Mouse (Mus musculus) heart, embryonic 16.5 days (tissue): ENCODE measurements around the gene Ctss. TPM values are rescaled to one million over a fixed set of nuclear protein-coding genes. Genes with fewer than 3 reads are reported as not detected.
A peak's percentile ranks its signal among the peaks of the same experiment; 100 is the strongest.

Experiments used
- ATAC-seq: fragments of 200-750 bp; cut with Nextera tagmentation; replicated peaks from 2 replicates; pipeline ENCODE4 v1.8.0; 2017; ENCODE audit warnings: moderate number of reproducible peaks; ENCODE audit not compliant: insufficient read depth, low FRiP score; ENCODE audit errors: extremely low read depth
- H3K27ac ChIP-seq: fragments of 300-500 bp; sonication (generic); 2 replicates; pipeline ENCODE4 v1.5.1; 2014; ENCODE audit warnings: mild to moderate bottlenecking, low read length, control low read depth, moderate library complexity
- H3K27me3 ChIP-seq: fragments of 300-500 bp; sonication (generic); 2 replicates; pipeline ENCODE4 v1.6.1; 2014; ENCODE audit warnings: low read length, mixed read lengths; ENCODE audit not compliant: control insufficient read depth, insufficient read depth
- H3K36me3 ChIP-seq: fragments of 300-500 bp; sonication (generic); 2 replicates; pipeline ENCODE4 v1.6.1; 2014; ENCODE audit not compliant: control insufficient read depth, insufficient read depth
- H3K4me1 ChIP-seq: fragments of 300-500 bp; sonication (generic); 2 replicates; pipeline ENCODE4 v1.6.1; 2014; ENCODE audit warnings: low read length, mixed read lengths; ENCODE audit not compliant: control insufficient read depth, insufficient read depth
- H3K4me2 ChIP-seq: fragments of 300-500 bp; sonication (generic); 2 replicates; pipeline ENCODE4 v1.6.1; 2014; ENCODE audit warnings: low read depth, mild to moderate bottlenecking, control low read depth, low read length
- H3K4me3 ChIP-seq: fragments of 300-500 bp; sonication (generic); 2 replicates; pipeline ENCODE4 v1.5.1; 2014; ENCODE audit warnings: mild to moderate bottlenecking, control low read depth, low read length
- H3K9ac ChIP-seq: fragments of 300-500 bp; sonication (generic); 2 replicates; pipeline ENCODE4 v1.6.1; 2014; ENCODE audit warnings: low read length, control low read depth
- H3K9me3 ChIP-seq: fragments of 300-500 bp; sonication (generic); replicated peaks from 2 replicates; pipeline ENCODE4 v1.6.1; 2016; ENCODE audit warnings: low read length; ENCODE audit not compliant: control insufficient read depth
- WGBS: fragments of 180-500 bp; shearing (Covaris S2); extraction: QIAGEN DNeasy Blood & Tissue Kit; methylation state at CpG from one replicate; pipeline ENCODE4 v1.1.7; 2014; 5-methylcytosine and 5-hydroxymethylcytosine counted together
- polyA plus RNA-seq: library from polyadenylated mRNA; unstranded; fragments of >200 nt; fragmentation: Nextera tagmentation; extraction: Ambion mirVana; gene quantifications from 2 replicates; pipeline ENCODE4 v1.2.1, GENCODE M21; 2015

Gene Ctss
- 18.8 and 22.8 TPM in 2 replicates for polyA plus RNA-seq

DNA sequence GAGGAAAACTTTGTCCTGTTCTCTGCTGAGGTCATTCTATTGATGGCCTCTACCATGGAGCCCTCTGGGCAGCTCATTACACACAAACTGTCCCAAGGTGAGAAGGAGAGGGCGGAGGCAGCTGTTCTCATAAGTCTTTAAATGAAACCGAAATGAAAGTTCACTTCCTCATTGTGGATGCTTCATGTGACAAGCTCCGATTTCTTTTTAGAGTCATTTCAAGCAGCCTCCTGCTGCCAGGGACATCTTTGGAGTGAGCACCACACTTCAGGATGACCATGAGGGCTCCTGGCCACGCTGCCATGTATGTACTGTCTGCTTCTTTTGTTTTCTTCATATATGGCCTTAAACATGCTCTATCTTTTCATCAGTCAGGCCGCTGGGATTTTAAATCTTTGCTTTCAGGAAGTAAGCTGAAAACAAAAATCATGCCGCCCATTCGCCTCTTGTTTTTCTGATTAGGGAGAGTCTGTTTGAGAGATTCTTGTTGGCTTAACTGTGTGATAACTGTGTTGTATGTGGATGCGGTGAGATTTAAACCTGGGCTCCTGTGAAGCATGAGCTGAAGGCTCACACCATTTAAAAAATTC lies at the start of gene Ctss:
Gene Ctss (plus strand): TSS at position 165 of the 590 bp plus-strand sequence.
- H3K36me3 ChIP-seq = no peaks in the 10 kb centered on the region
- WGBS = 81% methylated on average over 8 of the region's 8 CpGs
- no peak within 1 kb of the TSS for H3K9ac ChIP-seq
- H3K9me3 ChIP-seq = no peaks in the 10 kb centered on the region
- no peak for ATAC-seq
- no peaks in the 10 kb centered on the region for H3K27me3 ChIP-seq
- peaks cover 4% of the 10 kb centered on the region for H3K4me1 ChIP-seq
- H3K27ac ChIP-seq = no peak within 1 kb of the TSS
- H3K4me3 ChIP-seq = no peak within 1 kb of the TSS
- H3K4me2 ChIP-seq = no peak within 1 kb of the TSS

DNA sequence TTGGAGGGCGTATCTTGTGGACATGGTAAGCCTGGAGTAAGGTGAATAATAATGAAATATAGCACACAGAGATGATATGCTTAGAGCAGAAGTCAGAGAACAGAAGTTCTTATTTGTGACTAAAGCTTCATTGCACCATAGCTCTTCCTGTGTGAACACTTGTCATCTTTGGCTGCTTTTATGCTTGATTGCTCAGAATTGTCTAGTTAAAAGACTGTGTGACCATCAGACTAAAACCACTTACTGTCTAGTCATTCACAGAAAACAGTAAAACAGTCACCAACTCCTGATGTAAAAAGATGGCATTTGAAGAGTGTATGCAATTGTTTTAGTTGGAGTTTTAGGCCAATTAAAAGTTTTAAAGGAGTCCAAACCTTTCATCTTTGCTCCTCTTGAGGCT lies 47.6 kb upstream of the Ctss start:
- 100% methylated on average over 1 of the region's 1 CpGs for WGBS
- no peak overlapping the region for H3K9ac ChIP-seq
- no peak overlapping the region for H3K4me2 ChIP-seq
- H3K27ac ChIP-seq = no peak overlapping the region
- ATAC-seq = no peak
- no peaks in the 10 kb centered on the region for H3K9me3 ChIP-seq
- H3K36me3 ChIP-seq = peaks cover 27% of the 10 kb centered on the region
- no peaks in the 10 kb centered on the region for H3K4me1 ChIP-seq
- H3K27me3 ChIP-seq = no peaks in the 10 kb centered on the region
- no peak overlapping the region for H3K4me3 ChIP-seq

DNA sequence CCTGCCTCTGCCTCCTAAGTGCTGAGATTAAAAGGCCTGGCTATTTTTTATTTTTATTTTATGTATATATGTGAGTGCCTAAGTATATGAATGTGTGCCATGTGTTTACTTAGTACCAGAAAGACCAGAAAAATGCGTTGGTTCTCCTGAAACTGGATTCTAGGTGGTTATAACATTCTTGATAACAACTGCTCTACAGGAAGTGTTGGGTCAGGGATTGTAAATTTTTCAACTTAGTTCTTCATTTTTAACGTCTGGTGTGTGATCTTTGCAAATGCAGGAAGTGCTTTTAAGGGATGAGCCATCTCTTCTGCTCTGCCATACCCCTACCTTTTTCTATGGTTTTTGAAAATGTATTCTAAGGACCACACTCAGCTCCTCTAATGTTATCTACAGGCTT lies 40.2 kb upstream of the Ctss start:
- 72% methylated on average over 2 of the region's 2 CpGs for WGBS
- Histone ChIP-seq H3K4me1 (no peaks in the 10 kb centered on the region), H3K9me3 (no peaks in the 10 kb centered on the region), H3K27ac (no peak overlapping the region), H3K36me3 (peaks cover 41% of the 10 kb centered on the region), H3K4me3 (no peak overlapping the region), H3K4me2 (no peak overlapping the region), H3K9ac (no peak overlapping the region), H3K27me3 (no peaks in the 10 kb centered on the region)
- no peak for ATAC-seq

DNA sequence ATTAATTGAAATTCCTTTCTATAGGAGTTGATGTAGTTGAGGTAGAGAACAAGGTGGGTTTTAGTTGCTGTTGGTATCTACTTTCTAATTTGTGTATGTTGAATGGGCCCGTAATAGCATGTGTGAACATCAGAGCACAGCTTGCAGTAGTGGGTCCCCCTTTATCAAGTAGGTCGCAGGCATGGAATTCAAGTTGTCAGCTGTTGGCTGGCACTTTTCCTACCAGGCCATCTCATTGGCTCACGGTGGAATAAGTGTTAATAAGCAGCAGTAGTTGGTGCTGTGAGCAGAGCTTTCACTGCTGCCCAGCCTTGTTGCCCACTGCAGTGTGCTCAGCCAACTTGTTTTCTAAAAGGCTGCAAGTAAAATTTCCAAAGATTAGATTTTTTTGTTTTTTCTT lies 37.9 kb upstream of the Ctss start:
- H3K27ac ChIP-seq = no peak overlapping the region
- H3K36me3 ChIP-seq = peaks cover 40% of the 10 kb centered on the region
- ATAC-seq = no peak
- WGBS = 56% methylated on average over 3 of the region's 3 CpGs
- no peaks in the 10 kb centered on the region for H3K9me3 ChIP-seq
- H3K27me3 ChIP-seq = no peaks in the 10 kb centered on the region
- no peaks in the 10 kb centered on the region for H3K4me1 ChIP-seq
- no peak overlapping the region for H3K9ac ChIP-seq
- no peak overlapping the region for H3K4me2 ChIP-seq
- H3K4me3 ChIP-seq = no peak overlapping the region

DNA sequence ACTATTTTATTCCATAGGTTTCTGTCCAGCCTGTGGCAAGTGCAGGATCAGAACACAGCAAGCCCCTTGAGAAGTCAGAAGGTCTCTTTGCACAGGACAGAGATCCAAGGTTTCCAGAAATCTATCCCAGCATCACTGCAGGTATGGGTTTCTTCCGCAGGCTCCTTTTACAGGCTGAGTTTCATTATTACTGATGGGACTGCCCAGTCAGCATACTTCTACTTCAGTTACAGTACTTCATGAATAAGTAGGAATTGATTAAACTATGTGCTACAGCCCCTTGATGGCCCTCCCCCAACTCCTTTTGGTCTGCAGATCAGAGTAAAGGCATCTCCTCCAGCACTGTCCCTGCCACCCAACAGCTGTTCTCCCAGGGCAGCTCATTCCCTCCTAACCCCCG lies 36.3 kb upstream of the Ctss start:
- H3K9me3 ChIP-seq = no peaks in the 10 kb centered on the region
- no peak overlapping the region for H3K9ac ChIP-seq
- peaks cover 51% of the 10 kb centered on the region for H3K36me3 ChIP-seq
- H3K27ac ChIP-seq = no peak overlapping the region
- no peaks in the 10 kb centered on the region for H3K27me3 ChIP-seq
- 94% methylated on average over 2 of the region's 2 CpGs for WGBS
- no peaks in the 10 kb centered on the region for H3K4me1 ChIP-seq
- ATAC-seq = no peak
- H3K4me2 ChIP-seq = no peak overlapping the region
- no peak overlapping the region for H3K4me3 ChIP-seq

DNA sequence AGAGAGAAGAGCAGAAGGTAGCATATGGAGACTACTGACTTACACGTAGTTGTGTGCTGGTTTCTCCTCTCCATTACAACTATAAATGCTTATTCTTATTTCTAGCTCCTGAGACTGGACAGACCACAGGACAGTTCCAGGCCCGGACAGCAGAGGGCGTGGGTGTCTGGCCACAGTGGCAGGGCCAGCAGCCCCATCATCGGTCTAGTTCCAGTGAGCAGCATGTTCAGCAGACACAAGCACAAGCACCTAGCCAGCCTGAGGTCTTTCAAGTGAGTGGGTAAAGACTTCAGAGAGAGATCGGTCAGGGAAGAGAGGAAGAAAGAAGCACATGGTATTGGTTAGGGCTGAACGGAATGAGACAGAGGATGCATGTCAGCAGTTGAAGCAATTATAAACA lies 32.2 kb upstream of the Ctss start:
- H3K4me1 ChIP-seq = peaks cover 6% of the 10 kb centered on the region
- 62% methylated on average over 6 of the region's 6 CpGs for WGBS
- no peaks in the 10 kb centered on the region for H3K9me3 ChIP-seq
- H3K27me3 ChIP-seq = no peaks in the 10 kb centered on the region
- H3K27ac ChIP-seq = no peak overlapping the region
- no peak overlapping the region for H3K4me3 ChIP-seq
- no peak overlapping the region for H3K9ac ChIP-seq
- H3K4me2 ChIP-seq = no peak overlapping the region
- H3K36me3 ChIP-seq = peaks cover 42% of the 10 kb centered on the region
- ATAC-seq = no peak

DNA sequence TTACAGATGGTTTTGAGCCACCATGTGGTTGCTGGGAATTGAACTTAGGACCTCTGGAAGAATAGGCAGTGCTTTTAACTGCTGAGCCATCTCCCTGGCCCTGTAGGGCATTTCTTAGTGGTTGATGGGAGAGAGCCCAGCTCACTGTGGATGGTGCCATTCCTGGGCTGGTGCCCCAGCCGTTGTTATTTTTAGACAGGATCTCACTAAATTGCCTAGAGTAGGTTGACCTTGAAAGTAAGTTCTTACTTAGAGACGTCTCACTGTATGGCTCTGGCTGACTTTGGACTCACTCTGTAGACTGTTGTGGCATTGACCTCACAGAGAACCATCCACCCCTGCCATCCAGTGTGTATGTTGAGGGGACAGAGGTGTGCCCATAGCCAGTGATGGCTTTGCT lies 28.4 kb upstream of the Ctss start:
- peak overlapping the region; percentile 75 for H3K27ac ChIP-seq

DNA sequence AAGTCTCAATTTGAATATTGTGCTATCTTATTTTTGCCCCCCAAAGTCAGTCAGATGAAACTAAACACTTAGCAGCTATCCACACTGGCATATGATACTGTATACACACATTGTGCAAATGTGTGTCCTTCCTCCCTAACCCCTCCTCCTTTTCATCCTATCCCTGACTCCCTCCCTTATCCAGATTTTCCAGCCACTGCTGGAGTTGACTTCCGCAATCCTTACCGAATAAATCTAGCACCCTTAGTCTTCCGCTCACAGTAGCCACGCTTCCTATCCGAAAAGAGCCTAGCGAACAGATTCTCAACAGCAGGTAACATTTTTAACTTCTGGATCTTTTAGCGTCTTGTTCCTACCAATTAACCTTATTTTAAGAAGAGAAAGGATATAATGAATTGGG lies 27.6 kb upstream of the Ctss start, which contains the start of gene Ctsk:
Gene Ctsk (plus strand): TSS at position 233 of the 400 bp plus-strand sequence.
- H3K27ac ChIP-seq = peak within 1 kb of the TSS; percentile 75
- H3K4me3 ChIP-seq = peak within 1 kb of the TSS; percentile 38
- no peaks in the 10 kb centered on the region for H3K9me3 ChIP-seq
- no peaks in the 10 kb centered on the region for H3K27me3 ChIP-seq
- peaks cover 6% of the 10 kb centered on the region for H3K4me1 ChIP-seq
- ATAC-seq = peak; percentile 68
- H3K4me2 ChIP-seq = peak within 1 kb of the TSS; percentile 41
- H3K9ac ChIP-seq = no peak within 1 kb of the TSS
- 58% methylated on average over 7 of the region's 7 CpGs for WGBS
- H3K36me3 ChIP-seq = peaks cover 21% of the 10 kb centered on the region

More for the DNA sequence above, 28.4 kb upstream of the Ctss start:
- Histone ChIP-seq H3K27me3 (no peaks in the 10 kb centered on the region), H3K4me1 (peaks cover 6% of the 10 kb centered on the region), H3K4me3 (no peak overlapping the region), H3K4me2 (no peak overlapping the region), H3K9ac (no peak overlapping the region), H3K9me3 (no peaks in the 10 kb centered on the region), H3K36me3 (peaks cover 26% of the 10 kb centered on the region)
- 43% methylated on average over 2 of the region's 2 CpGs for WGBS
- ATAC-seq = peak; percentile 74; the same call in 1 of the 2 replicates

DNA sequence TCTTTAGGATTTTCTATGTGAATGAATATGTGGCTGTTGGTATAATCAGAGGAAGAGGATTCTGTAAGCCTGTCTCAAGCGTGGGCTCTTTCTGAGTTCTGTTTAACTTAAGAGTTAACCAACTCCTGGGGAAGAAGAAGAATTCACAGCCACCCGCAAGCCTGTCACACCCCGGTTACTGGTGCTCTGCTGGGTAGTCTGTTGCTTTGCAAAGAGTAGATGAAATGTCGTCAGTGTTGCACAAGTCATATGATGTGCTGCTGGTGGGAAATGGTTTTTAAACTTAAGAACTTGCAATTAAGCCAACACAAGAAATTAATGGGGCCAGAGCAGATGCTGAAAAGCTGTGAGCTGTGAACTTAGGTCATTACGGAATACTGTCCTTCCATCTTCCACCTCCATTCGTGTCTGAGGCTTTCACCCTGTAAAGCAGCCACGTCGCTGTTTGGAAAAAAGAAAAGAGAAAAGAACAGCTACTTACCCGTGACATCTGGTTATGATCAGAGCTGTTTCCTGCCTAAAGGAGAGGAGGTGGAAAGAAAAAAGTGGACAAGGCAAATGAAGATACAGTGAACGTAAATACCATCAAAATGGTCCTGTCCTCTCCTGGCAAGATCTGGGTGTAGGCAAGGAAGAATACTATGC lies 27.0 kb upstream of the Ctss start:
- H3K4me1 ChIP-seq = peaks cover 6% of the 10 kb centered on the region
- H3K27ac ChIP-seq = peak overlapping the region; percentile 65; the same call in 1 of the 2 replicates
- H3K27me3 ChIP-seq = no peaks in the 10 kb centered on the region
- no peaks in the 10 kb centered on the region for H3K9me3 ChIP-seq
- 48% methylated on average over 10 of the region's 10 CpGs for WGBS
- peak overlapping the region; percentile 38 for H3K4me3 ChIP-seq
- no peak for ATAC-seq
- peaks cover 16% of the 10 kb centered on the region for H3K36me3 ChIP-seq
- H3K9ac ChIP-seq = no peak overlapping the region
- peak overlapping the region; percentile 41 for H3K4me2 ChIP-seq
